Mouse (Mus musculus) hindbrain, embryonic 16.5 days (tissue): ENCODE measurements at regions not wholly inside any gene's neighbourhood (a gene's known extent, or its start where the extent isn't known, plus 50 kb on each side); places are given as distances from the start of the nearest gene placed in this dataset.

Experiments
- ATAC-seq: fragments of 200-750 bp; cut with Nextera tagmentation; 2 replicates; pipeline ENCODE4 v1.8.0; 2017; ENCODE audit warnings: moderate TSS enrichment, moderate library complexity
- H3K27ac ChIP-seq: fragments of 300-500 bp; sonication (generic); 2 replicates; pipeline ENCODE4 v1.5.1; 2014; ENCODE audit warnings: low read depth, mild to moderate bottlenecking, control low read depth, low read length, moderate library complexity
- H3K27me3 ChIP-seq: fragments of 300-500 bp; sonication (generic); replicated peaks from 2 replicates; pipeline ENCODE4 v1.6.1; 2014; ENCODE audit warnings: low read length; ENCODE audit not compliant: control insufficient read depth, insufficient read depth
- H3K36me3 ChIP-seq: fragments of 300-500 bp; sonication (generic); 2 replicates; pipeline ENCODE4 v1.6.1; 2014; ENCODE audit warnings: mild to moderate bottlenecking, low read length, moderate library complexity, mixed read lengths; ENCODE audit not compliant: control insufficient read depth, insufficient read depth
- H3K4me1 ChIP-seq: fragments of 300-500 bp; sonication (generic); 2 replicates; pipeline ENCODE4 v1.6.1; 2014; ENCODE audit warnings: low read depth, low read length; ENCODE audit not compliant: control insufficient read depth, insufficient read depth
- H3K4me2 ChIP-seq: fragments of 300-500 bp; sonication (generic); 2 replicates; pipeline ENCODE4 v1.6.1; 2014; ENCODE audit warnings: mild to moderate bottlenecking, low read length, control low read depth, moderate library complexity
- H3K4me3 ChIP-seq: fragments of 300-500 bp; sonication (generic); 2 replicates; pipeline ENCODE4 v1.5.1; 2014; ENCODE audit warnings: mild to moderate bottlenecking, low read length, control low read depth, moderate library complexity
- H3K9ac ChIP-seq: fragments of 300-500 bp; sonication (generic); 2 replicates; pipeline ENCODE4 v1.6.1; 2014; ENCODE audit warnings: low read depth, mild to moderate bottlenecking, control low read depth, low read length, moderate library complexity
- H3K9me3 ChIP-seq: fragments of 300-500 bp; sonication (generic); 2 replicates; pipeline ENCODE4 v1.6.1; 2014; ENCODE audit warnings: mild to moderate bottlenecking, low read length, moderate library complexity; ENCODE audit not compliant: control insufficient read depth
- WGBS: fragments of 180-500 bp; shearing (Covaris S2); extraction: QIAGEN DNeasy Blood & Tissue Kit; methylation state at CpG from one replicate; pipeline ENCODE4 v1.1.7; 2014; 5-methylcytosine and 5-hydroxymethylcytosine counted together

DNA sequence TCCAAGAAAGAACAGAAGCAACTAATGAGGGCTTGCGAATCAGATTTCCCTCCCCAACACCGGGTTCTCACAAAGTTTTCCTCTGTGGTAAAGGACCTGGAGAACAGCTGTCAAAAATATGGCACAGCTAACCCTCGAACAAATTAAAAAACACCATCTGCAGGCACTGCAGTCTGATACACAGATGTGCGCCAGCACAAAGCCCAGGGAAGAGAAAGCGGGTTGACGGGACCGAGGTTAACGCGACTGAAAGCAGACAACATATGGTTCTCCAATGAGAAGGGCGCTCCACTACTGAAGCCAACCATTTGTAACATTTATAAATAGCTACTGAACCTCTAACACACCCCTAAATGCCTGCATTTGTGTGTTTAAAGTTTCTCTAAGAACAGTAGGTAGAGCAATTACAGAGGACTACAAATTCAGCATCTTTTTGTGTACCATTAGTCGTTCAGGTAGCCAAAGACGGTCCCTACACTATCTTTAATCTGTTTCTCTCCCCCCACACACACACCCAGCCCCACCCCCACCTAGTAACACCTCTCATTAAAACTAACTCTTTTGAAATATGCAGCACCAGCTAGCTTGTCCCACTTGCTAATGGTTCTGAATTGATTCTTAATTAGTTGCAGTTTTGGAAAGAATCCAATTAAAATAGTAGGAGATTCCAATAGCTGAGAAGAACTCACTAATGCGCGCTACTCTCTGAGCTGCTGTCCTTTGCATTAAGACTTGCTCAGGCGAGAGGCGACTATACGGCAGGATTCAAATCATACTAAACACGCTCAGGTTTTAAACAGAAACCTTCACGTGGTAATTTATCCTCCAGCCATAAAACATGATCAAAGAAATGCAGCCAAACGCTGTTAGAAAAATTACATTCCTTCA, 236.0 kb upstream of the Hnrnpa3 start:
- Histone ChIP-seq H3K4me3 (no peak overlapping the region), H3K36me3 (no peaks in the 10 kb centered on the region), H3K9me3 (no peaks in the 10 kb centered on the region), H3K27ac (peak overlapping the region; percentile 70), H3K9ac (no peak overlapping the region), H3K4me1 (peaks cover 14% of the 10 kb centered on the region), H3K4me2 (no peak overlapping the region), H3K27me3 (no peaks in the 10 kb centered on the region)
- 50% methylated on average over 20 of the region's 20 CpGs for WGBS
- peak; percentile 62 for ATAC-seq

DNA sequence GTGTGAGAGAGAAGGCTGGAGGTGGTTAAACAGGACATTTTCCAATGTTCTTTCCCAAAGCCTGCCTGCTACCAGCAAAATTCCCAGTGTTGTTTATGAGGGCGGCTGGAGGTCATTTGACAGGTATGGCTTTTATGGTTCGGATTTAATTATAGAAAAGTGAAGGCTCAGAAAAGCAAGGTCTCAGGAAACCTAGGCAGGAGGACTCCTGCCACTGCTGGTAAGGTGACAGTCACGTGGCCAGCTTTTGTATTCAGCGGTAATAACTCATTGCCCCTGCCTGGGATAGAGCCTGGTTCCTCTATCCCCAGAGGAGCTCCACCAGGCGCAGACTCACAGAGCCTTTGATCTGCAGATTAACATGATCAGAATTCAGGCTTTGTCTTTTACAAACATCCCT, 235.2 kb upstream of the Hnrnpa3 start:
- Histone ChIP-seq H3K4me1 (peaks cover 14% of the 10 kb centered on the region), H3K27me3 (no peaks in the 10 kb centered on the region), H3K4me3 (no peak overlapping the region), H3K27ac (peak overlapping the region; percentile 70), H3K4me2 (peak overlapping the region; percentile 8; the same call in 1 of the 2 replicates), H3K9ac (0 out of 2 replicates have a peak overlapping the region, but pooled peaks have one; percentile 11), H3K36me3 (no peaks in the 10 kb centered on the region), H3K9me3 (no peaks in the 10 kb centered on the region)
- 17% methylated on average over 5 of the region's 5 CpGs for WGBS
- peak; percentile 63; the same call in 1 of the 2 replicates for ATAC-seq

DNA sequence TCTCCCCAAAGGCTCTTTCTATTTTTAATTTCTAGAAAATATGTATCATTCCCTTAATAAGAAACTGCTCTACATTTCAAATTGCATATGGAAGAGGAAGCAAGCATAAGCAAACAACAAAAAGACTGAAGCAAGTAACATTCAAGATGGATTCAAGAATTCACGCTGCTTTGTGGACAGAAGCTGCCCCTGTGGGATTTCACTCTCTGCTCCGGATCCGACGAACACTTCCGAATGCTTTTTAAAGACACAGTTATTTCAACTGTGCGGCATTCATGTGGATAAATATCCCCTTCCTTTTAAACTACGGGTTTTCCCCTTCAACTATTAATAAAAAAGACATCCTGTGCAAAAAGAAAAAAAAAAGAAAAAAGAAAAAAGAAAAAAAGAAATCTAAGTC, 234.7 kb upstream of the Hnrnpa3 start:
- Histone ChIP-seq H3K27ac (no peak overlapping the region; the same call in 1 of the 2 replicates), H3K4me3 (no peak overlapping the region), H3K4me2 (no peak overlapping the region), H3K27me3 (no peaks in the 10 kb centered on the region), H3K4me1 (peaks cover 14% of the 10 kb centered on the region), H3K9me3 (no peaks in the 10 kb centered on the region), H3K9ac (no peak overlapping the region; the same call in 1 of the 2 replicates), H3K36me3 (no peaks in the 10 kb centered on the region)
- no peak for ATAC-seq
- 15% methylated on average over 7 of the region's 7 CpGs for WGBS

DNA sequence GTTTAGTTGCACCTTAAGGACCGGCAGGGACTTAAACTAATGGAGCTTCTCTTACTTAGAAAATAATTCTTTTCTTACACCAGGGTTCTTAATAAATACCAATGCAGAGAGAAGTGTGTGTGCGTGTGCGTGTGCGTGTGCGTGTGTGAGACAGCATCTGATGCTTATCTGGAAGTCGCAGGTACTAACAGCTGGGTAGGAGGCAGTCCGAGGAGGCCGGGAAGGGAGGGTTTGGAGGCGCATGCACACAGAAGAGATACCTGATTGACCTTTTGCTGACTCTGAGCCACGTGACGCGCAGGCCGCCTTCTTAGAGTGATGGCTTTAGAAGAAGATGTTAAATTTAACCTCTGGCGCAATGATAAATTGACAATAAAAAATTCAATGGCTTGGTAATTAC, 234.2 kb upstream of the Hnrnpa3 start:
- H3K27me3 ChIP-seq = no peaks in the 10 kb centered on the region
- H3K4me2 ChIP-seq = peak overlapping the region; percentile 6
- 47% methylated on average over 14 of the region's 14 CpGs for WGBS
- H3K4me1 ChIP-seq = peaks cover 14% of the 10 kb centered on the region
- H3K9ac ChIP-seq = no peak overlapping the region
- H3K27ac ChIP-seq = peak overlapping the region; percentile 36; the same call in 1 of the 2 replicates
- no peak overlapping the region for H3K4me3 ChIP-seq
- no peaks in the 10 kb centered on the region for H3K9me3 ChIP-seq
- peak; percentile 45 for ATAC-seq
- no peaks in the 10 kb centered on the region for H3K36me3 ChIP-seq

DNA sequence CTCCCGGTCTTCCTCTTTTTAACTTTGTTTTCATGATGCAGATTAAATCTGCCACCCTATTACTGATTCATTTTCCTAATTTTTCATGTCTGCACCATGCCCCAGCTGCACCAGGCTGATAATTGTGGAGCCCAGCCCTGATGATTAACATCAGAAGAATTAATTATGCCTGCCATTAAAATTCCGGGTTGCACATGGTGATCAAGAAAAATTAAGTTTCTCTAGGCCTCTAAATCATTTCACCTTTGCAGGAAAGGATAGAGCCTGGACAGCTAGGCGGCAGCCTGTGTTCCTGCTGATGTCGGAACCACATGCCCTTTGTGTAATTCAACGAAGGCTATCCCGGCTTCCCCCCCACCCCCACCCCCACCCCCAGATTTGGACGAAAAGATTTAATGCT, 233.7 kb upstream of the Hnrnpa3 start:
- ATAC-seq = peak; percentile 58
- Histone ChIP-seq H3K9me3 (no peaks in the 10 kb centered on the region), H3K27ac (peak overlapping the region; percentile 9), H3K36me3 (no peaks in the 10 kb centered on the region), H3K4me1 (peaks cover 14% of the 10 kb centered on the region), H3K9ac (no peak overlapping the region), H3K27me3 (no peaks in the 10 kb centered on the region), H3K4me3 (no peak overlapping the region), H3K4me2 (peak overlapping the region; percentile 7; the same call in 1 of the 2 replicates)
- 15% methylated on average over 7 of the region's 7 CpGs for WGBS

DNA sequence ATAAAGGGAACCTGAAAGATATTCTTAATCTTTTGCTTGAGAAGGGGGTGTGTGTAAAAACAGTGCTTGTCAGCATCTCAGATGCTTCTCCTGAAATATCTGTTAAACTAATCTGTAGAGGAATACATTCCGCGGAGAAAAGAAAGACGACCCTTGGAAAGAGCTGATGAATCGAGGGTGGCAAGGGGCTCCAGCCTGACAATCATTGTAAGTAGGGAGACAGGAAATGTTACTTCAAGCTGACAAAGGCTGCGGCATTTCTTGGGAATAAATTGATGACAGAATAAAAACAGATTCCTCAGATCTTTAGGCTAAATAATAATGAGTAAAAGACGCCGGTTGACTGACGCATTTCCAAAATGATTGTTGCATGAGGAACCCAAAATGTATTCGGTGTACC, 233.3 kb upstream of the Hnrnpa3 start:
- WGBS = 43% methylated on average over 9 of the region's 9 CpGs

DNA sequence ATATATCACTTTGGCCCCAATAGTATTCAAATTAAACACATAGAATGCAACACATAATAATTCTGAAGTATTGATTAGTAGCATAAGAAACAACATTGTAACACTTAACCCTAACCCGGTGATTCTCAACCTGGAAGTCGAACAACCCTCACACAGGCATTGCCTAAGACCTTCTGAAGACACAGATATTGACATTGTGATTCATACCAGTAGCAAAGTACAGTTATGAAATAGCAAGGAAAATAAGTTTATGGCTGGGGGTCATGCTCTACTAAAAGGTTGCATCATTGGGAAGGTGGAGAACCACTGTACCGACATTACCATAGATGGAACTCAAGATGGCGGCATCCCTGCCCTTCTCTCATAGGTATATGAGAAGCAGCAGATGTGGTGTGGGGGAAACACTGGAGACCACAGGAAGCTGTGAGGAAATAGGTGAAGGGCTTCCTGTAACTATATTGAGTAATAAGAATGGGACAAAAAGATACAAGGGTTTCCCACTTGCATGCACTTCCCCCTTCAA, 231.1 kb upstream of the Hnrnpa3 start:
- ATAC-seq = no peak

More for the DNA sequence above, 233.3 kb upstream of the Hnrnpa3 start:
- H3K9ac ChIP-seq = no peak overlapping the region
- peak overlapping the region; percentile 9; the same call in 1 of the 2 replicates for H3K27ac ChIP-seq
- no peaks in the 10 kb centered on the region for H3K36me3 ChIP-seq
- H3K4me1 ChIP-seq = peaks cover 14% of the 10 kb centered on the region
- H3K9me3 ChIP-seq = no peaks in the 10 kb centered on the region
- no peak for ATAC-seq
- H3K4me2 ChIP-seq = no peak overlapping the region; the same call in 1 of the 2 replicates
- no peak overlapping the region for H3K4me3 ChIP-seq
- H3K27me3 ChIP-seq = no peaks in the 10 kb centered on the region

DNA sequence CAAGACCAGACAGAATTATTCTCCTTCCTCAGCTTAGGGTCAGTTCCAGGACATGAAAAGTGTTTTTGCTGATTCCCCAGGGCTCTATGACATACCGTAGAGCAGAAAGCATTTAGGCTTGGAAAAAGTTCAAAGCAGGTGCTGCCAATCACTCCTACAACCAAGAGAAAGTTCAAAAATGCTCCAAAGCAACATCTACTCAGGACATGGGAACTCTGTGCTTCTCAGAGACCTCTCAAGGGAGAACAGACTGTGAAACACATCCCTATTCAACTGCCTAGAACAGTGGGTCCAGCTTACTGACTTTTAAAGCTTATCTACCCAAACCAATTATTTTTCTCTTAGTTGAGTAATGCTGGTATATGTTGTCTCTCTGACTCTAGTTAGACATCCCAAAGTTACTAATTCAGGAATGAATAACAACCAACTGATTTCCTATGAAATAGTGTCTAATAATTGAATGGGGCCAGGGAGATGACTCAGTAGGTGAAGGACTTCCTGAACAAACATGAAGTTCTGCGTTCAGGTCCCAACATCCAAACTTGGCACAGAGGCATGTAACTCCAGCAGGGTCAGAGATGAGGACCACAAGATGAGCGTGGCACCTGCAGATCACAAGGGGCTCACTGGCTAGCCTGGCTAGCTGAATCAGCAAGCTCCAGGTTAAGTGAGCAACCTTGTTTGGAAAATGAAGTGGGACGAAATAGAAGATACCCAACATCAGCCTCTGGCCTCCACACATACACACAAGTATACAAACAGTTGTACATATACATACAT, 228.7 kb upstream of the Hnrnpa3 start:
- Histone ChIP-seq H3K4me2 (no peak overlapping the region), H3K36me3 (no peaks in the 10 kb centered on the region), H3K27ac (no peak overlapping the region), H3K4me1 (peaks cover 4% of the 10 kb centered on the region), H3K4me3 (no peak overlapping the region), H3K9ac (no peak overlapping the region), H3K27me3 (no peaks in the 10 kb centered on the region), H3K9me3 (no peaks in the 10 kb centered on the region)
- no peak for ATAC-seq
- 89% methylated on average over 4 of the region's 4 CpGs for WGBS

More for the DNA sequence above, 231.1 kb upstream of the Hnrnpa3 start:
- no peak overlapping the region for H3K4me3 ChIP-seq
- no peaks in the 10 kb centered on the region for H3K9me3 ChIP-seq
- WGBS = 95% methylated on average over 4 of the region's 4 CpGs
- no peak overlapping the region for H3K27ac ChIP-seq
- H3K27me3 ChIP-seq = no peaks in the 10 kb centered on the region
- no peak overlapping the region for H3K4me2 ChIP-seq
- H3K4me1 ChIP-seq = peaks cover 14% of the 10 kb centered on the region
- H3K36me3 ChIP-seq = no peaks in the 10 kb centered on the region
- no peak overlapping the region for H3K9ac ChIP-seq

DNA sequence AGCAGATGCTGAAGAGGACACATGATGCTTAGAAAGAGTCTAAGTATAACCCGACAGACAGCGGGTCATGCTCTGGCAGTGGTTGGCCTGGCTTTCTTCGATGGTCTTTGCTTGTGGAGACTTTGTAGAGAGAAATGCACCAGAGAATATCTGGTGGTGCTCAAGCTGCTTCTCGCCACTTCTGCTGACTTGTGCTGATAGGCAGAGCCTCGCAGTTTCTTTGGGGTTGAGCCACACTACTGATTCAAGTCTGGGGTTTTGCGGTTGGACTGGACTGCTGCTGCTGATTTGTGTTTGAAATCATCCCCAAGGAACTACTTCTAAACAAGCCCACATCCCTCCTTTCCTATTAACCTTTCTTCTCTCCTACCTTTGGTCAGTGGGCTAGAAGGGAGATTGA, 227.1 kb upstream of the Hnrnpa3 start:
- no peaks in the 10 kb centered on the region for H3K27me3 ChIP-seq
- no peaks in the 10 kb centered on the region for H3K9me3 ChIP-seq
- H3K36me3 ChIP-seq = no peaks in the 10 kb centered on the region
- no peak overlapping the region for H3K4me2 ChIP-seq
- no peak for ATAC-seq
- H3K27ac ChIP-seq = no peak overlapping the region
- H3K9ac ChIP-seq = no peak overlapping the region
- 86% methylated on average over 6 of the region's 6 CpGs for WGBS
- no peaks in the 10 kb centered on the region for H3K4me1 ChIP-seq
- no peak overlapping the region for H3K4me3 ChIP-seq
